Mouse (Mus musculus) G1E (cell line): ENCODE results near the gene Lmod3. TPM values are rescaled to one million over a fixed set of nuclear protein-coding genes. Genes with fewer than 3 reads are reported as not detected.

ENCODE experiments used
- ATAC-seq: 2 replicates; pipeline ENCODE4 v1.8.0; 2016; ENCODE audit warnings: mild to moderate bottlenecking; ENCODE audit not compliant: insufficient number of reproducible peaks, poor library complexity, low FRiP score, severe bottlenecking; ENCODE audit errors: extremely low read depth
- DNase-seq: peaks from one replicate; pipeline ENCODE4 v3.0.0; 2012; ENCODE audit warnings: low spot score
- H3K27me3 ChIP-seq: 2 replicates; pipeline ENCODE4 v1.6.1; 2012; ENCODE audit warnings: mild to moderate bottlenecking, low read length, inconsistent platforms; ENCODE audit not compliant: insufficient read depth
- H3K36me3 ChIP-seq: replicated peaks from 2 replicates; pipeline ENCODE3; 2012; ENCODE audit warnings: mild to moderate bottlenecking, inconsistent platforms
- H3K4me1 ChIP-seq: 2 replicates; pipeline ENCODE4 v1.6.1; 2012; ENCODE audit warnings: low read depth, low read length, inconsistent platforms, mixed read lengths; ENCODE audit not compliant: insufficient read depth
- H3K4me3 ChIP-seq: 2 replicates; pipeline ENCODE4 v1.5.1; 2012; ENCODE audit warnings: low read depth, mild to moderate bottlenecking, inconsistent platforms, low read length, moderate library complexity, mixed read lengths
- H3K9me3 ChIP-seq: replicated peaks from 2 replicates; pipeline ENCODE4 v1.6.1; 2012; ENCODE audit warnings: inconsistent platforms
- CTCF ChIP-seq: IDR thresholded peaks from 2 replicates; pipeline ENCODE4 v1.5.1; 2012; ENCODE audit warnings: low read depth, low read length, inconsistent platforms, mixed read lengths
- GATA1 ChIP-seq: IDR thresholded peaks from 2 replicates; pipeline ENCODE4 v1.6.1; 2012; ENCODE audit warnings: borderline replicate concordance, low read length, inconsistent platforms, mixed read lengths
- GATA2 ChIP-seq: IDR thresholded peaks from 2 replicates; pipeline ENCODE4 v1.6.1; 2012; ENCODE audit warnings: low read depth, low read length, inconsistent platforms, borderline replicate concordance
- POLR2AphosphoS5 ChIP-seq: IDR thresholded peaks from 2 replicates; pipeline ENCODE4 v1.6.1; 2012; ENCODE audit warnings: low read depth, low read length, inconsistent platforms; ENCODE audit not compliant: insufficient replicate concordance
- TAL1 ChIP-seq: conservative IDR thresholded peaks from 2 replicates; pipeline ENCODE4 v1.6.1; 2012; ENCODE audit warnings: low read depth, low read length, inconsistent platforms, mixed read lengths
- polyA plus RNA-seq: library from polyadenylated mRNA; stranded (reverse); fragments of >175 nt; gene quantifications from 2 replicates; pipeline ENCODE4 v1.2.3, GENCODE M21; 2012
- total RNA-seq, 2 experiments: library from RNA; stranded (forward) in 1 of 2; stranded (reverse) in 1 of 2; fragments of 200-1000 nt in 1 of 2; fragments of >200 nt in 1 of 2; fragmentation: Nextera tagmentation in 1 of 2; gene quantifications; 2 replicates each; pipeline ENCODE4 v1.2.3; 2014 to 2017

Gene Lmod3
- total and polyA plus RNA-seq, 3 experiments: 0.22 TPM; not detected in 2

DNA sequence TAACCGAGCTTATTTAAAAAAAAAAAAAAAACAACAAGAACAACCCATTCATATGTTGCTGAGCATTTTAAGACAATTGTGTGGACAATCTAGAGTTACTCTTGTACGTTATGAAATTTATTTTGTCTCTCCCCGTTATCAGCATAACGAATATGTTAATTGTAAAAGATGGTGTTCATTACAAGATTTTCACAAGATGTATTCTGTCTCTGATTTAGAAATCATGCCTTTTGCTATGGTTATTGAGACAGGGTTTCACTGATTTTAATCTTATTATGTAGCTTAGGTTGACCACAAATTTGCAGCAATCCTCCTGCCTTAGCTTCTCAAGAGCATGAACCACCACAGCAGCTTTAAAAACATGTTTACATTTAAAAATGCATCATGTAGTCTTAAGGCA is 37.3 kb upstream of the Lmod3 start:
- Histone ChIP-seq H3K27me3 (no peaks in the 10 kb centered on the region), H3K9me3 (peaks cover 16% of the 10 kb centered on the region), H3K4me3 (no peak overlapping the region), H3K4me1 (no peaks in the 10 kb centered on the region), H3K36me3 (no peaks in the 10 kb centered on the region)
- DNase-seq: no peak
- ATAC-seq: no peak
- TF ChIP-seq POLR2AphosphoS5: no peak

DNA sequence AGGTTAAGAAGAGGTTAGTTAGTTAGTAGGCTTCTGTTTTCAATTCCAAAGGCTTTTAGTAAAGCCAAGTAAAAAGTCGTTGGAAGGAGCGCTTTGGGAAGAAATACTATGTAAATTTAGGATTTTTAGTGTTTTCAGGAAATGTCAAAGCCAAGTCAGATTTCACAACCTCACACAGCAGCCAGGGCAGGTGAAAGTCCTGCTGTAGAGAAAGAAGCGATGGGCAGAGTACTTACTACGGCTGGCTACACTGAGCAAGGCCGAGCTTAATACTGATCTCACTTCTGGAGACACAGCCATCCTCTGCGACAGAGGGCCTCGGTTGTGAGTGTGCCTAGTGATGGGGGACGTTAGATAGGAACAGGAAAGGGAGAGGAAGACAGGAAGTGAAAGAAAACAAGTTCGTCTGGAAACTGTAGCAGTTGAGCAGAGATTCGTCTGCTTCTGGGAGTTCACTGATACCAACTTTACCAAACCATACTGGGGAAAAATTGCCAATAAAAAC is 36.8 kb upstream of the Lmod3 start:
- no peaks in the 10 kb centered on the region for H3K27me3 ChIP-seq
- peaks cover 16% of the 10 kb centered on the region for H3K9me3 ChIP-seq
- H3K4me3 ChIP-seq: no peak overlapping the region
- TF ChIP-seq GATA1 (no peak), CTCF (no peak), TAL1 (no peak), POLR2AphosphoS5 (no peak), GATA2 (no peak)
- DNase-seq (no peak), ATAC-seq (no peak)
- no peaks in the 10 kb centered on the region for H3K4me1 ChIP-seq
- H3K36me3 ChIP-seq: no peaks in the 10 kb centered on the region

- Histone ChIP-seq H3K4me1 (no peaks in the 10 kb centered on the region), H3K4me3 (no peak overlapping the region), H3K27me3 (no peaks in the 10 kb centered on the region), H3K36me3 (no peaks in the 10 kb centered on the region), H3K9me3 (peaks cover 15% of the 10 kb centered on the region)
- no peak for DNase-seq
- ATAC-seq: no peak
- TF ChIP-seq GATA1: no peak
- no peak for TF ChIP-seq POLR2AphosphoS5
- no peak for TF ChIP-seq TAL1
- no peak for TF ChIP-seq CTCF
- no peak for TF ChIP-seq GATA2
These were observed 35.7 kb upstream of the Lmod3 start for GRCm38 (mm10) chr6:97288047-97288855.

GRCm38 (mm10) chr6:97286332-97286731 is 33.8 kb upstream of the Lmod3 start:
- no peak for TF ChIP-seq GATA2
- no peak for TF ChIP-seq GATA1
- no peak for TF ChIP-seq CTCF
- TF ChIP-seq TAL1: no peak
- TF ChIP-seq POLR2AphosphoS5: no peak
- H3K4me1 ChIP-seq: no peaks in the 10 kb centered on the region
- no peaks in the 10 kb centered on the region for H3K27me3 ChIP-seq
- ATAC-seq: no peak
- H3K9me3 ChIP-seq: peaks cover 6% of the 10 kb centered on the region; the same call in 1 of the 2 replicates
- no peaks in the 10 kb centered on the region for H3K36me3 ChIP-seq
- no peak overlapping the region for H3K4me3 ChIP-seq
- no peak for DNase-seq

DNA sequence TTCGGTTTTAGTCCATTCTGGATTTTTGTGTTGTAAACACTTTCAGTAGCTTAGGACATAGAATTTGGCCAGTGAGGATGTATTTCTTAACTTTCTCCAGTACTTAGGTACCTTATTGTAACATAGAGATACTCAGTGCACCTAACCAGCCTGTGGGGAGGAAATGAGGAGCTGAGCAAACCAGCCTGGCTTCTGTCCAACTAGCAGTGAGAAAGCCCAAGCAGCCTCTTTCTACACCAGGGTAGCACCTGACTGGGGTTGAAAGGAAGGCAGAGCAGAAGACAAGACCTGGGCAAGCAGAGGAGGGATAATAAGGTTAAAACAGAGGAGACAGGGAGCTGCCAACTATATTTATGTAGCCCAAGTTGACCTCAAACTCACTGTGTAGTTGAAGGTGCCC is 31.1 kb upstream of the Lmod3 start:
- DNase-seq (no peak), ATAC-seq (no peak)
- Histone ChIP-seq H3K4me3 (no peak overlapping the region), H3K9me3 (0 out of 2 replicates have a peak, but pooled peaks cover 3% of the 10 kb centered on the region), H3K4me1 (no peaks in the 10 kb centered on the region), H3K27me3 (no peaks in the 10 kb centered on the region), H3K36me3 (no peaks in the 10 kb centered on the region)
- TF ChIP-seq TAL1 (no peak), GATA1 (no peak), POLR2AphosphoS5 (no peak), GATA2 (no peak), CTCF (no peak)

- H3K4me1 ChIP-seq: no peaks in the 10 kb centered on the region
- ATAC-seq (no peak), DNase-seq (no peak)
- TF ChIP-seq GATA1 (no peak), GATA2 (no peak), CTCF (no peak), POLR2AphosphoS5 (no peak), TAL1 (no peak)
- no peaks in the 10 kb centered on the region for H3K9me3 ChIP-seq
- no peaks in the 10 kb centered on the region for H3K27me3 ChIP-seq
- H3K36me3 ChIP-seq: no peaks in the 10 kb centered on the region
- H3K4me3 ChIP-seq: no peak overlapping the region
These were observed 26.3 kb upstream of the Lmod3 start for GRCm38 (mm10) chr6:97278878-97279277.
